Mouse (Mus musculus) C2C12 (cell line): ENCODE measurements around the gene Zfp831.

ENCODE experiments used
- CEBPB ChIP-seq: IDR thresholded peaks from one replicate; pipeline ENCODE4 v1.6.1; 2011; ENCODE audit warnings: low read depth, mild to moderate bottlenecking, control low read depth, moderate library complexity
- CTCF ChIP-seq: IDR thresholded peaks from one replicate; pipeline ENCODE4 v1.5.1; 2011; ENCODE audit not compliant: control insufficient read depth, insufficient read depth, insufficient read length
- MYOD1 ChIP-seq: IDR thresholded peaks from one replicate; pipeline ENCODE4 v1.6.1; 2011; ENCODE audit warnings: low read depth; ENCODE audit not compliant: control insufficient read depth, insufficient read length

DNA sequence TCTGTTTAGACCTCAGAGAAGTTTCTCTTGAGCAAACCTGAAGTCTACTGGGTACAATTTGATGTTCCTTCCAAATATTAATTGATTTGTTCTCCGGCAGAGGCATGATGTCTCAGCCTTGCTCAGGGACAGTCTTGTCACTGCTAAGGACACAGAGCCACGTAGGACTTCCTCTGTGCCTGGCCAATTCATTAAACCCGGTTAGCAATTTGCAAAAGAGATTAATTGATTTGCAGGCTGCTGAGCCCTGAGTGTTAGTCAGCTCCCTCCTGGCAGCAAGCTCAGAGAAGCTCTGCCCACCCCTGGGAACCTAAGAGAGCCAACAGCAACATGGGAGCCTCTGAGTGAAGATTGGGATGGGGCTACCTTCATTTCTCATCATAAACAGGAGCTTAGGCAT, 25.5 kb downstream of the Zfp831 start:
- TF ChIP-seq CTCF (no peak), MYOD1 (no peak), CEBPB (no peak)
